Mouse (Mus musculus): ENCODE measurements around the gene Mkrn1. TPM values are rescaled to one million over a fixed set of nuclear protein-coding genes. Genes with fewer than 3 reads are reported as not detected.
A peak's percentile ranks its signal among the peaks of the same experiment; 100 is the strongest.
"Not testable (repeated sequence)": the region's sequence is repeated elsewhere in the genome, so short reads cannot be mapped to it uniquely, and the experiment has no call there.

The Mkrn1 gene
- polyA plus RNA-seq, 1 experiment from 2014 or later = 126 TPM

- H3K36me3 ChIP-seq = no peaks in the 10 kb centered on the region
- no peak for ATAC-seq (replicated peaks; ENCODE audit: insufficient number of reproducible peaks, insufficient read depth, low FRiP score, low read depth)
- no peaks in the 10 kb centered on the region for H3K27me3 ChIP-seq
- no peaks in the 10 kb centered on the region for H3K9me3 ChIP-seq (replicated peaks)
- peak overlapping the region; percentile 39; the same call in 1 of the 2 replicates for H3K4me2 ChIP-seq
- 0 out of 2 replicates have a peak, but pooled peaks cover 3% of the 10 kb centered on the region for H3K4me1 ChIP-seq (replicated peaks)
- H3K4me3 ChIP-seq = peak overlapping the region; percentile 17
- no peak overlapping the region for H3K9ac ChIP-seq
- WGBS = 17% methylated on average over 19 of the region's 19 CpGs
- H3K27ac ChIP-seq = no peak overlapping the region
These were observed 25.7 kb upstream of the Mkrn1 start for GRCm38 (mm10) chr6:39445801-39446572.

- Histone ChIP-seq H3K36me3 (no peaks in the 10 kb centered on the region), H3K9me3 (replicated peaks) (no peaks in the 10 kb centered on the region), H3K4me2 (no peak overlapping the region), H3K4me1 (replicated peaks) (0 out of 2 replicates have a peak, but pooled peaks cover 3% of the 10 kb centered on the region), H3K27ac (no peak overlapping the region), H3K27me3 (no peaks in the 10 kb centered on the region; the same call in 1 of the 2 replicates), H3K9ac (no peak overlapping the region), H3K4me3 (no peak overlapping the region)
- ATAC-seq (replicated peaks; ENCODE audit: insufficient number of reproducible peaks, insufficient read depth, low FRiP score, low read depth) = no peak
These were observed 22.6 kb upstream of the Mkrn1 start for GRCm38 (mm10) chr6:39442786-39443287.

- Histone ChIP-seq H3K4me2 (no peak overlapping the region), H3K27me3 (no peaks in the 10 kb centered on the region; the same call in 1 of the 2 replicates), H3K9ac (no peak overlapping the region), H3K36me3 (no peaks in the 10 kb centered on the region), H3K4me3 (no peak overlapping the region), H3K27ac (no peak overlapping the region), H3K9me3 (replicated peaks) (no peaks in the 10 kb centered on the region), H3K4me1 (replicated peaks) (no peaks in the 10 kb centered on the region)
- ATAC-seq (replicated peaks; ENCODE audit: insufficient number of reproducible peaks, insufficient read depth, low FRiP score, low read depth) = no peak
These were observed 19.9 kb upstream of the Mkrn1 start for GRCm38 (mm10) chr6:39440207-39440606.

GRCm38 (mm10) chr6:39437519-39437918, 17.3 kb upstream of the Mkrn1 start:
- H3K27me3 ChIP-seq; H3K9me3 ChIP-seq (replicated peaks); H3K4me3 ChIP-seq; H3K27ac ChIP-seq; ATAC-seq (replicated peaks; ENCODE audit: insufficient number of reproducible peaks, insufficient read depth, low FRiP score, low read depth); H3K36me3 ChIP-seq; H3K4me1 ChIP-seq (replicated peaks); H3K4me2 ChIP-seq; H3K9ac ChIP-seq: not testable (repeated sequence)
- 83% methylated on average over 6 of the region's 6 CpGs for WGBS

DNA sequence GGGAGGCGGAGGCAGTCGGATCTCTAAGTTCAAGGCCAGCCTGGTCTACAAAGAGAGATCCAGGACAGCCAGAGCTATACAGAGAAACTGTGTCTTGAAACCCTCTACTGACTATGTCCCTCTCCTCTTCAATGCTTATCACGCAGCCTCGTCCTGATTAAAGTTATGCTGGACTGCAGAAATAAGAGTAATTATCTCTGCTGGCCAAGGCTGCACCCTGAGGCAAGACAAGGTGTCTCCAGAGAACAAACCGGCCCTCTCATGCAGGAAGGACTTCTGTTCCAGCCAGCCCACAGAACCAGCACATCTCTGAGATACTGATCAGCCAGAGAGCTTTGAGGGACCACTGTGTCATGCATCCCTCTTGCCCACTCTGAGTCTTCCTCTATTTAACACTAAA, 15.6 kb upstream of the Mkrn1 start:
- Histone ChIP-seq H3K4me1 (replicated peaks) (no peaks in the 10 kb centered on the region), H3K27me3 (no peaks in the 10 kb centered on the region; the same call in 1 of the 2 replicates), H3K27ac (no peak overlapping the region), H3K4me2 (no peak overlapping the region), H3K9me3 (replicated peaks) (no peaks in the 10 kb centered on the region), H3K36me3 (no peaks in the 10 kb centered on the region), H3K9ac (no peak overlapping the region), H3K4me3 (no peak overlapping the region)
- 73% methylated on average over 5 of the region's 5 CpGs for WGBS
- ATAC-seq (replicated peaks; ENCODE audit: insufficient number of reproducible peaks, insufficient read depth, low FRiP score, low read depth) = no peak

GRCm38 (mm10) chr6:39434886-39435492, 14.7 kb upstream of the Mkrn1 start:
- Histone ChIP-seq H3K27me3 (no peaks in the 10 kb centered on the region; the same call in 1 of the 2 replicates), H3K36me3 (no peaks in the 10 kb centered on the region), H3K27ac (no peak overlapping the region), H3K9ac (no peak overlapping the region), H3K9me3 (replicated peaks) (no peaks in the 10 kb centered on the region), H3K4me2 (no peak overlapping the region), H3K4me3 (no peak overlapping the region), H3K4me1 (replicated peaks) (no peaks in the 10 kb centered on the region)
- 72% methylated on average over 2 of the region's 2 CpGs for WGBS
- ATAC-seq (replicated peaks; ENCODE audit: insufficient number of reproducible peaks, insufficient read depth, low FRiP score, low read depth) = no peak

GRCm38 (mm10) chr6:39434111-39434885, 14.0 kb upstream of the Mkrn1 start:
- no peaks in the 10 kb centered on the region for H3K9me3 ChIP-seq (replicated peaks)
- 56% methylated on average over 2 of the region's 2 CpGs for WGBS
- ATAC-seq (replicated peaks; ENCODE audit: insufficient number of reproducible peaks, insufficient read depth, low FRiP score, low read depth) = no peak
- H3K9ac ChIP-seq = no peak overlapping the region
- H3K4me1 ChIP-seq (replicated peaks) = no peaks in the 10 kb centered on the region
- no peaks in the 10 kb centered on the region; the same call in 1 of the 2 replicates for H3K27me3 ChIP-seq
- no peak overlapping the region for H3K4me3 ChIP-seq
- H3K4me2 ChIP-seq = no peak overlapping the region
- H3K36me3 ChIP-seq = no peaks in the 10 kb centered on the region
- no peak overlapping the region for H3K27ac ChIP-seq

DNA sequence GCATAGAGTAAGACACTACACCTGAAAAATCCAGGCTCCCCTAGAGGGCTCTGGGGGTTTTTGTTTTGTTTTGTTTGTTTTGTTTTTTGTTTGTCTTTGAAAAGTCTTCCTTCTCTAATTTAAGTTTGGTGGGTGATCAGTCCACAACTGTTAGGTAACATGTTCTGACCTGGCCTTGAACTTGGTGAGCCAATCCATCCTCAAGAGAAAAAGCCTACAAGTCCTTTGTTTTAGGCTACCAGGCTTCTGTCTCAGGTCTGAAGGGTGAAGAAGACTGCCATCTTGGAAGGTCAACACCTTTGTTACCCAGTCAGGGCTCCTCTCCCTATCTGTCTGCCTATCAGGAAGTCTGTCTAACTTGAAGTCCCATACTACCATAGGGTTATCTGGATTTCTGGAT, 13.4 kb upstream of the Mkrn1 start:
- Histone ChIP-seq H3K27me3 (no peaks in the 10 kb centered on the region), H3K4me1 (replicated peaks) (no peaks in the 10 kb centered on the region), H3K4me3 (no peak overlapping the region), H3K36me3 (no peaks in the 10 kb centered on the region), H3K27ac (no peak overlapping the region), H3K9ac (no peak overlapping the region), H3K9me3 (replicated peaks) (no peaks in the 10 kb centered on the region), H3K4me2 (no peak overlapping the region)
- ATAC-seq (replicated peaks; ENCODE audit: insufficient number of reproducible peaks, insufficient read depth, low FRiP score, low read depth) = no peak

DNA sequence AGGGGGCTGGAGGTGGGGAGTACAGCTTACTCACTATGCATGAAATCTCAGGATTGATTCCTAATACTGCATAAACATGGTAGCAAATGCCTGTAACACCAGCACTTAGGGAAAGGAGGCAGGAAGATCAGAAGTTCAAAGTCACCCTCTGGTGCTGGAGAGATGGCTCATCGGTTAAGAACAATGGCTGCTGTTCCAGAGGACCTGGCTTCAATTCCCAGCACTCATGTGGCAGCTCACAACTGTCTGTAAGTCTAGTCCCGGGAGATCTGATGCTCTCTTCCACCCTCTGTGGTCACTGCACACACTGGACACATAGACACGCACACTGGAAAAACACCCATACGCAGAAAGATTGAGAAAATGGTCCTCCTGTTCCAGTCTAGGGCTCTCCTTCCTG, 12.9 kb upstream of the Mkrn1 start:
- Histone ChIP-seq H3K4me2 (no peak overlapping the region), H3K9ac (no peak overlapping the region), H3K4me3 (no peak overlapping the region), H3K9me3 (replicated peaks) (no peaks in the 10 kb centered on the region), H3K27ac (no peak overlapping the region), H3K4me1 (replicated peaks) (no peaks in the 10 kb centered on the region), H3K27me3 (no peaks in the 10 kb centered on the region), H3K36me3 (no peaks in the 10 kb centered on the region)
- WGBS = 85% methylated on average over 4 of the region's 4 CpGs
- ATAC-seq (replicated peaks; ENCODE audit: insufficient number of reproducible peaks, insufficient read depth, low FRiP score, low read depth) = no peak

- ATAC-seq (replicated peaks; ENCODE audit: insufficient number of reproducible peaks, insufficient read depth, low FRiP score, low read depth) = no peak
- H3K9me3 ChIP-seq (replicated peaks) = no peaks in the 10 kb centered on the region
- WGBS = 70% methylated on average over 11 of the region's 11 CpGs
These were observed 10.5 kb upstream of the Mkrn1 start for GRCm38 (mm10) chr6:39430722-39431121.

DNA sequence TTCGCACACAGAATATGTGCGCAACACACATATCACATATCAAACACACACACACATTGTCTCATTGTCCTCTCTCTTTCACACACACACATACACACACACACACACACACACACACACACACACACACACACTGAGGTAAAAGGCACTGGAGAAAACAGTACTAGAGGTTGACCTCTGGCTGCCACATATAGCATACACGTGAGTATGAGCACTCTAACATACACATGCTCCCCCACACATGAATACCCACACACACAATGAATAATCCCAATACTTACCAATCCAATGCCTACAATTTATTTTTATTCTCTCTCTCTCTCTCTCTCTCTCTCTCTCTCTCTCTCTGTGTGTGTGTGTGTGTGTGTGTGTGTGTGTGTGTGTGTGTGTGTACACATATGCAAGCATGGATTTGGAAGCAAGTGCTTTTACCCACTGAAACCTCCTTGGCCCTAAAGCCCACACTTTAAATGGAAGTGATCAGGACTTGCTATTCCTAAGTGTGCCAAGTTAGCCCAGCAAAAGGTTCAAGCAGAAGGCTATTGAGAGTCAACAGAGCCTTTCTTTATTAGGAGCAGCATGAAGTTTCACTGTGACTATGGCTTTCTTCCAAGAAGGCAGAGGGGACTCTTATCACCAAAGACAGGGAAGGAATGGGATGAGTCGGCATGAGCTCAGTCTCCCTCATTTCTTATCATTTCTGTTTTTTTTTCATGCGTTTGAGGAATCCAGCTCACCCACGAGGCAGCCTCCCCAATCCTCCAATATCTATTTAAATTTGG, 8.9 kb upstream of the Mkrn1 start:
- H3K27me3 ChIP-seq = no peaks in the 10 kb centered on the region
- no peak overlapping the region for H3K27ac ChIP-seq
- H3K9me3 ChIP-seq (replicated peaks) = no peaks in the 10 kb centered on the region
- no peak for ATAC-seq (replicated peaks; ENCODE audit: insufficient number of reproducible peaks, insufficient read depth, low FRiP score, low read depth)
- no peaks in the 10 kb centered on the region for H3K4me1 ChIP-seq (replicated peaks)
- H3K36me3 ChIP-seq = no peaks in the 10 kb centered on the region
- WGBS = 54% methylated on average over 6 of the region's 6 CpGs
- no peak overlapping the region for H3K4me2 ChIP-seq
- H3K4me3 ChIP-seq = no peak overlapping the region
- no peak overlapping the region for H3K9ac ChIP-seq

More at GRCm38 (mm10) chr6:39430722-39431121, 10.5 kb upstream of the Mkrn1 start:
- Histone ChIP-seq H3K4me3 (no peak overlapping the region), H3K27ac (no peak overlapping the region), H3K27me3 (no peaks in the 10 kb centered on the region), H3K4me2 (no peak overlapping the region), H3K9ac (no peak overlapping the region), H3K4me1 (replicated peaks) (no peaks in the 10 kb centered on the region), H3K36me3 (no peaks in the 10 kb centered on the region)
